Mouse (Mus musculus) ES-E14 (cell line): ENCODE measurements around the gene Rora.

Experiments used
- HCFC1 ChIP-seq: IDR thresholded peaks from 2 replicates; pipeline ENCODE4 v1.6.1; 2012; ENCODE audit warnings: low read length, inconsistent platforms, borderline replicate concordance; ENCODE audit not compliant: insufficient read depth
- ZNF384 ChIP-seq: IDR thresholded peaks from 2 replicates; pipeline ENCODE4 v1.6.1; 2012; ENCODE audit warnings: low read depth, low read length, inconsistent platforms

DNA sequence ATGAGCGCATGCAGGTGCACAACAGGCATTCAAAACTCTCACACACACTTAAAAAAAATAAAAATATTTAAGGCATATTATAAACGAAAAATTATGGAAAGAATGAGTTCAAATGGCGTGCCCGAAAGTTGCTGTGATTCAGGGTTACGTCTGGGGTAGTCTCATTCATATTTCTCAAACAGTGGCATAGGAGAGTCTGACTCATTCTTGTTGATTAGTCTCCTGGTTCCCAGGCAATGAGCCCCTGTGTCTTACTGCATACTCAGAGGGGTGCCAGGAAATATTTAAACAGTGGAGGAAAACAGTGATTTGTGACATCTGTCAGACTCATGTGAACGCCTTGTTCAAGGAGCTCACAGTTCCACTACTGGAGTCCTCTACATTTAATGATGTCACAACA lies 316.5 kb downstream of the Rora start:
- TF ChIP-seq ZNF384 (no peak), HCFC1 (no peak)
